Mouse (Mus musculus) liver, embryonic 14.5 days (tissue): ENCODE results near the gene Ap1g2.

Source experiments
- CTCF ChIP-seq: IDR thresholded peaks from 2 replicates; pipeline ENCODE4 v1.5.1; 2016; ENCODE audit warnings: antibody characterized with exemption, low read depth, control low read depth
- EP300 ChIP-seq: IDR thresholded peaks from 2 replicates; pipeline ENCODE4 v1.6.1; 2016; ENCODE audit warnings: antibody characterized with exemption, low read depth

- TF ChIP-seq CTCF = no peak
- TF ChIP-seq EP300 = no peak
Measured at GRCm38 (mm10) chr14:55085324-55086008, 20.9 kb downstream of the Ap1g2 start.
